ENCODE assay signal across 17 mouse cellular contexts in the genomic region with DNA sequence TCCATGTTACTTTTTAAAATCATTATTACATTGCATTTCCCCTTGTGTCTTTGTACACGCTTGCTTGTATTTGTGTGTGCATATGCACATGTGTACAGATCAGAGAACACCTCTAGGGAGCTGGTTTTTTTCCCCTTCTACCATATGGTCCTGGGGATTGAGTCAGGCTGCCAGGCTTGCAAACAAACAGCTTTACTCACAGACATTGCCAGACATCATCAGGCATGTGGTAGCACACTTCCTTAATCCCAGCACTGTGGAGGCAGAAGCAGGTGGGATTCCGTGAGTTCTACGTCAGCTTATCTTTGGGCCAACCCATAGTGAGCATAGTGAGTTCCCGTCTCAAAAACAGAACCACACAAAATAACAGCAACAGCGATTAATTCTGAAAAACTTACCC. TPM values are rescaled to one million over a fixed set of nuclear protein-coding genes. Genes with fewer than 3 reads are reported as not detected.
"Had no signal": no experiment of that assay in that cellular context is flagged by ENCODE, and none has a peak within 500 bp of the region (broad histone marks: within the 10 kb centered on the region; RNA-seq: fewer than 3 reads in every experiment).

No protein-coding gene starts in this region.

- H3K9me3 ChIP-seq: midbrain, embryonic 10.5 days; midbrain, embryonic 12.5 days; neural tube, embryonic 13.5 days; neural tube, embryonic 15.5 days had no signal

- H3K9ac ChIP-seq: lung, embryonic 14.5 days; midbrain, embryonic 12.5 days; neural tube, embryonic 15.5 days had no signal

- H3K27me3 ChIP-seq: midbrain, embryonic 12.5 days; neural tube, embryonic 13.5 days; neural tube, embryonic 15.5 days had no signal

- ATAC-seq: midbrain, embryonic 16.5 days had no signal

- DNase-seq: lung, adult 18-20 months; lung, embryonic 14.5 days; midbrain, embryonic 14.5 days; retina, postnatal 1 day; right cerebral cortex, adult 18-20 months; right cerebral cortex, postnatal 25 days; right cerebral cortex, postnatal 4 days; spleen, adult 18-20 months; thymus, adult 18-20 months; thymus, postnatal 14 days; thymus, postnatal 36 days had no signal

- H3K4me2 ChIP-seq: lung, embryonic 14.5 days; midbrain, embryonic 12.5 days; neural tube, embryonic 13.5 days; neural tube, embryonic 15.5 days had no signal

- H3K27ac ChIP-seq: midbrain, embryonic 12.5 days; neural tube, embryonic 13.5 days; neural tube, embryonic 15.5 days had no signal

- H3K4me3 ChIP-seq: midbrain, embryonic 10.5 days; midbrain, embryonic 12.5 days; myocyte; neural tube, embryonic 13.5 days; neural tube, embryonic 15.5 days had no signal

RNA-seq across cellular contexts. Expression of a gene that starts 33.4 kb away (rescaled TPM):
- polyA plus RNA-seq: myocyte had no signal
